Mouse (Mus musculus): ENCODE data around the gene Cfap99.
A peak's percentile ranks its signal among the peaks of the same experiment; 100 is the strongest.

The Cfap99 gene

GRCm38 (mm10) chr5:34279214-34279613, 9.2 kb upstream of the Cfap99 start:
- no peak for DNase-seq

GRCm38 (mm10) chr5:34280976-34281375, 7.4 kb upstream of the Cfap99 start:
- DNase-seq, result no peak

GRCm38 (mm10) chr5:34283355-34283754, 5.0 kb upstream of the Cfap99 start:
- DNase-seq, result no peak

GRCm38 (mm10) chr5:34284156-34284750, 4.1 kb upstream of the Cfap99 start:
- DNase-seq, result no peak

GRCm38 (mm10) chr5:34285285-34285684, 3.1 kb upstream of the Cfap99 start:
- DNase-seq, result no peak

GRCm38 (mm10) chr5:34286516-34286915, 1.9 kb upstream of the Cfap99 start:
- DNase-seq, result no peak

- no peak for DNase-seq
Observed at GRCm38 (mm10) chr5:34287001-34287837, 1.2 kb upstream of the Cfap99 start.

GRCm38 (mm10) chr5:34287838-34288145, 608 bp upstream of the Cfap99 start:
- DNase-seq, result no peak

- DNase-seq, result no peak
Observed at GRCm38 (mm10) chr5:34289286-34289685, 886 bp downstream of the Cfap99 start.

GRCm38 (mm10) chr5:34293363-34293762, 5.0 kb downstream of the Cfap99 start:
- DNase-seq, result no peak

- no peak for DNase-seq
Observed at GRCm38 (mm10) chr5:34294696-34295095, 6.3 kb downstream of the Cfap99 start.

GRCm38 (mm10) chr5:34295141-34295540, 6.7 kb downstream of the Cfap99 start:
- DNase-seq, result no peak

GRCm38 (mm10) chr5:34298061-34298460, 9.7 kb downstream of the Cfap99 start:
- DNase-seq, result no peak

GRCm38 (mm10) chr5:34298937-34299535, 10.6 kb downstream of the Cfap99 start:
- DNase-seq, result no peak

GRCm38 (mm10) chr5:34302377-34302776, 14.0 kb downstream of the Cfap99 start:
- DNase-seq, result no peak

- no peak for DNase-seq
Observed at GRCm38 (mm10) chr5:34309016-34309415, 20.6 kb downstream of the Cfap99 start.

GRCm38 (mm10) chr5:34319491-34320034, 31.2 kb downstream of the Cfap99 start:
- DNase-seq, result no peak

- DNase-seq, result no peak
Observed at GRCm38 (mm10) chr5:34321236-34321635, 32.8 kb downstream of the Cfap99 start.

- no peak for DNase-seq
Observed at GRCm38 (mm10) chr5:34325286-34325685, 36.9 kb downstream of the Cfap99 start.

GRCm38 (mm10) chr5:34326249-34326691, 37.9 kb downstream of the Cfap99 start:
- DNase-seq, result no peak

- peak; percentile 45 for DNase-seq
Observed at GRCm38 (mm10) chr5:34326875-34327576, 38.6 kb downstream of the Cfap99 start.

GRCm38 (mm10) chr5:34330136-34330535, 41.7 kb downstream of the Cfap99 start:
- DNase-seq, result no peak

GRCm38 (mm10) chr5:34334081-34334480, 45.7 kb downstream of the Cfap99 start:
- no peak for DNase-seq
